Mouse (Mus musculus): Measurements from ENCODE around the gene Nploc4. TPM values are rescaled to one million over a fixed set of nuclear protein-coding genes. Genes with fewer than 3 reads are reported as not detected.

The Nploc4 gene
- total RNA-seq (2021) = 10 to 100 TPM; 63.8 to 66.2 TPM

DNA sequence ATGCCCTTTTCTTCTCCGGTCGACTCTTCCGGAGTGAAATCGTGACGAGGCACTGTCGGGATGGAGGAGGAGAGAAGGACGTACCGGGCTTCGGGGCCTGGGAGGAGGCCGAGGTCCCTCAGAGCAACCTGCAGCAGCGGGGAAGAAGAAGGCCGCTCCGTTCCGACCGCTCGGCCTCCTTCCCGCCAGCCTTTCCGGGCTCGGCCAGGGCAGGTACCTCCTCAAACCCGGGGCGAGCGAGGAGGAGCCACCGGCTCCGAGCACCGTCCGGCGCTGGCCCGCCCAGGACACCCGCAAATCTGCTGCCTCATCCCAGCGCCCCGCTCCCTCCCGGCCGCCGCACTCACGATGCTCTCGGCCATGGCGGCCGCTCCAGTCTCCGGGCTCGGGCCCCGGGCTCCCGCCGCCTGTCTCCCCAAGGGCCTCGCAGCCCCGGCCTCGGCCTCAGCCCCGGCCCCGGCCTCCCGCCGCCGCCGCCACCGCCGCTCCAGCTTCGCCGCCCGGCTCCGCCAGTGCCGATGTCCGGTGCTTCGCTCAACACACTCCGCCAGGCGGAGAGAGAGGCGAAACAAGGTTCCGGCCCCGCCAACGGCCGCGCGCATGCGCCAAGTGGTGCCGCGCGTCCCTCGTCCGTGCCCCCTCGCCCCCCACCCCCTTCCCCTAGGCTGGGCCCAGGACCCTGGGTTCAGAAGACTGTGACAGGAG, at the start of gene Nploc4:
Nploc4 (minus strand) TSS at position 557 of the 705 bp plus-strand sequence.
- intact Hi-C loops (cut with DNase I) = loop anchor here (5.0 kb wide), 1 partner anchor 35 kb away; no protein-coding TSS in a partner anchor
- peak; percentile 91 for DNase-seq

- DNase-seq = no peak
- intact Hi-C loops (cut with DNase I) = no loop called here
These were observed 47.7 kb upstream of the Nploc4 start for GRCm38 (mm10) chr11:120485251-120485650.

DNA sequence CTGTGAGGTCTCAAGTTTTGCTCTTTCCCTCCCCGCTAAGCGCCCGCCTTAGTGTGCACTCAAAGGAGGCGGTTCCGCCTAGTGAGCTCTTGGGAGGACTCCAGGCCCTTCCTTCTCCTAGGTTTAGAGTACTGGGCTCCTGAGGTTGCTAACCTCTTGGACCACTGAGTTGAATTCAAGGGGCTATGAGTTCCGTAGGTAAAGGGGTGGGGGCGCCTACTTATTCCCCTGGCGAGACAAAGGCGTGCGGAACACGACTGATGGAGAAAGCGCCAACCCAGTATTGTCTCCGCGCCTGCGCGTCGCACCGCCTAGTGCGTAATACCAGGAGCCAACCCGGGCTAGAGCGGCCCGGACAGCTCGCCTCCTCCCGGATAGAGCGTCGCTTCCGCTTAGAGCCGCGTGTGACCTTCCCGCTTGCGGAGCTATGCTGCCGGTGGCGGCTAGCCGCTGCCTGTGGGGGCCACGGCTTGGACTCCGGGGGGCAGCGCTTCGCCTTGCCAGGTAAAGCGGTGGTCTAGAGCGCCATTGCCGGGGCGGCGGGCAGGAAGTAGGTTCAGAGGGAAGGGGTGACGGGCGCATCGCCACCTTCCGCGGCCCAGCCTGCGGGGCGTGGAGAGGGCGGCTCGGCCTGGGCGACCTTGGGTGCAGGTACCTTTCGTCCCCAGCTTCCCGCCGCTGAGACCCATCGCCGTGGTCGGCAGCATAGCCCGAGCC, 46.9 kb upstream of the Nploc4 start, which contains the start of gene Mrpl12:
Mrpl12 (plus strand) TSS at position 349 of the 717 bp plus-strand sequence.
- DNase-seq = peak; percentile 92
- intact Hi-C loops (cut with DNase I) = no loop called here

GRCm38 (mm10) chr11:120483448-120483934, 46.0 kb upstream of the Nploc4 start:
- intact Hi-C loops (cut with DNase I) = no loop called here
- DNase-seq = no peak

GRCm38 (mm10) chr11:120472052-120472451, 34.5 kb upstream of the Nploc4 start:
- intact Hi-C loops (cut with DNase I) = no loop called here

DNA sequence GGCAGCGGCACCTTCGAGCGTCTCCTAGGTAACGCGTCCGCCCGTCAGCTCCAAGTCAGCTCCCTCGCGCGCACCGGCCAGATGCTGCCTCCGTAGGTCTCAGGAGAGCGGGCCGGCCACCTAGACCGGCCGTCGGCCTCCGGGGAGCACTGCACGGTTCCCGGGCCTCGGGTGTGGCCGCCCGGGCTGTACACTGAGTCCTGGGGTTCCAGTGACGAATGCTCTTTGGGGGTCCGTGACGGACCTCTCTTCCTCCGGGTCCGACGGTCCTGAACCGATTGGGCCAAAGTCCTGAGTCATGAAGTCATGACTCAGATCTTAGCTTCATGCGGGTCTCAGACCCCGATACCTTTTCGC, 30.2 kb upstream of the Nploc4 start:
- no peak for DNase-seq
- intact Hi-C loops (cut with DNase I) = no loop called here

More at GRCm38 (mm10) chr11:120472052-120472451, 34.5 kb upstream of the Nploc4 start:
- DNase-seq = no peak

DNA sequence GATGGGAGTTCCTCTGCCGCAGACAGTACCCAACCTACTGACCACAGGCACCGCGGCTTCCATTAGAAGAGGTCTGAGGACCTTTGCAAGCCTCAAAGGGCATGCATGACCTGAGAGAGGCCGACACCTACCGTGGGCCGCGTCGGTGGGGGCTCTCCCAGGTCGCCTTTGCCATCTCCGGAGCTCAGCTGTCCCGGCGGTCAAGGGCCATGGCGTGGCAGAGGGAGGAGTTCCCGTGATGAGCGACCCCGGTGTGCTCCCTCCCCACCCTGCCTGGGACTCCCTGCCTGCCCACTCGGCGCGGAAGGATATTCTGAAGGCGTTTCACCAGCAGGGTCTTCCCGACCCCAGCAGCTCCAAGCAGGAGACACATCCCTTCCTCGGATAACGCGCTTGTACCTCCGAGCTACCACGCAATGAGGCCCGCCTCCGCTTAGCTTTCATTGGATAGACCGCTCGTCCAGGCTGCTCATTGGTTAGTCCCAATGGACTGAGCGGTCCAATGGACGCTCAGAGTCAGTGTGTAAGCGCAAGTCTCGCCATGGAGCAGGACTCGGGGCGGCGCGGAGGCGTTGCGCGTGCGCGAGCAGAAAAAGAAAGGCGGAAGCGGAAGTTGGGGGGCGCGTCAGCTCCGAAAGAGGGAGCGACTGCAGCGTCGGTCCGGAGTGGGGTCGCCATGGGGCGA, 29.7 kb upstream of the Nploc4 start, which contains the start of gene Arl16:
Arl16 (minus strand) TSS at position 557 of the 685 bp plus-strand sequence.
- DNase-seq = peak; percentile 96
- intact Hi-C loops (cut with DNase I) = no loop called here

GRCm38 (mm10) chr11:120465521-120465920, 28.0 kb upstream of the Nploc4 start:
- no peak for DNase-seq
- intact Hi-C loops (cut with DNase I) = no loop called here

GRCm38 (mm10) chr11:120464365-120464764, 26.9 kb upstream of the Nploc4 start:
- intact Hi-C loops (cut with DNase I) = no loop called here
- no peak for DNase-seq

DNA sequence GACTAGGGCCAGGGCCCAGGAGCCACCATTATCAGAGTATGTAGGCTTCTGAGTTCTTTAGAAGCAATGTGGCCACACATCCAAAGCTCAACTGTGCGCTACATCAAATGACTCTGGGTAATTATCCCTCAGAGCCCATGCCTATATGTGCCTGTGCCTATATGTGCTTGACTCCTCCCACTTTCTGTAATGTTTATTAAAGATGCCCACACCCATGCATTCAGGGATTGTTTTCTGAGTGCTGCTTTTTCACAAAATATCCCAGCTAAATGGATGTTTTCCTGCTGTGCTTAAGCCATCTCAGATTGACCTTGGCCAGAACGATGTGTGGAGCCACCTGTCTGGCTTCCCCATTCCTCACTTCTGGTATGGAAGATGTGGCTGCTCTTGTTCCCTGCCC, 26.0 kb upstream of the Nploc4 start:
- no peak for DNase-seq
- intact Hi-C loops (cut with DNase I) = no loop called here

GRCm38 (mm10) chr11:120458847-120459597, 21.5 kb upstream of the Nploc4 start:
- DNase-seq = no peak
- intact Hi-C loops (cut with DNase I) = no loop called here

DNA sequence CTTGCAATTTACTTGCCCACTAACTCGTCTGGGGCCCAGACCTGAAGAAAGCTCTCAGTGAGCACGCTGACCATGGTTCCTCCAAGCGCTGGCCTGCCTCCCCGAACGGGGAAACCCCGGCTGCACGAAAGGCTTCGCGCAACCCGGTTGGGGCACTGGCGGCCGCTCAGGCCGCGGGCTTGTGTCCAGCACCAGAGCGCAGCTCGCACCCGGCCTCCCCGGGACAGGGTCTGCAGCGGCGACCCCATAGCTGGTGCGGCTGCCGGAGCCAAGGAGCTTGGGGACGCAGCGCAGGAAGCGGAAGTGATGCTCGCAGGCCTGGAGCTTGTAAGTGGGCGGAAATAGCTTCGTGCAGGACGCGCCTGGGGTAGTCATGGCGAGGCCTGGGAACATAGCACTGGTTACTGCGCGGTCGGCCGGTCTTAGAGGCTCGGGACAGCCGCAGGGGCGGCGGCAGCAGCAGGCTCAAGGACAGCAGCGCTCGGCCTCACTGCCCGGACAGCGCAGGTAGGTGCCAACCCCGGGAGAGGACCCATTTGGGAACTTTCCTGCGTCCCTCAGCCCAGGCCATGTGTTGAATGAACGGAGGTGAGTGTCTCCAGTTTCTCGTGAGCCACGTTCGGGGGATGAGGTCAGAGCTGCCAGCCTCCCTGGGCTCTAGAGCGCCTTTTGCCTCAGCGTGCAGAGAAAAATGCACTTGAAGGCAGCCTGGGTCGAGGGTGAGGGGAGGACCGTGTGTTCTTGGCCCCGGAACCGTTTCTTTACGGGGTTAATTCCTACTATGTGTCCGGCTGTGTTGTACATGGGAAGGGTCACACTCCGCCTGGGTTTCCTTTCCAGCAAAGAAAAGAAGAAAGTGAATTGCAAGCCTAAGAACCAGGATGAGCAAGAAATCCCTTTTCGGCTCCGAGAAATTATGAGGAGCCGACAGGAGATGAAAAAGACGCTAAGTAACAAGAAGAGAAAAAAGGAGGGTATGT, 20.6 kb upstream of the Nploc4 start, which contains the start of the genes Oxld1 and Ccdc137:
Oxld1 (minus strand) TSS at position 297 of the 980 bp plus-strand sequence.
Ccdc137 (plus strand) TSS at position 344 of the 980 bp plus-strand sequence.
- intact Hi-C loops (cut with DNase I) = no loop called here
- peak; percentile 73 for DNase-seq

GRCm38 (mm10) chr11:120457370-120457769, 19.9 kb upstream of the Nploc4 start:
- intact Hi-C loops (cut with DNase I) = no loop called here
- no peak for DNase-seq

- intact Hi-C loops (cut with DNase I) = no loop called here
- DNase-seq = no peak
These were observed 17.9 kb upstream of the Nploc4 start for GRCm38 (mm10) chr11:120455413-120455812.

DNA sequence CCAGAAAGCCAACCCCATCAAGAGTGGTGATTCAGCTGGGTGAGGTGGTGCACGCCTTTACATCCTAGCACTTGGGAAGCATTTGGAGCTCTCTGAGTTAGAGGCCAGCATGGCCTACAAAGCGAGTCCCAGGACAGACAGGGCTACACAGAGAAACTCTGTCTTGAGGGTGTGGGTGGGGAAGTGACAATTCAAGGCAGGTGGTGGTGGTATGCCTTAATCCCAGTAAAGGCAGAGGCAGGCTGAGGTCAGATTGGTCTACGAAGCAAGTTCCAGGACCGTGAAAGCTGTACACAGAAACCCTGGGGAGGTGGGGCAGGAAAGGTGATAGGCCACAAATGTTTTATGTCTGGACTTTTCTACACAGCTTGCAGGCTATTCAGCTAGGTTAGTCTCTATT, 17.5 kb upstream of the Nploc4 start:
- DNase-seq = no peak
- intact Hi-C loops (cut with DNase I) = no loop called here

- intact Hi-C loops (cut with DNase I) = no loop called here
- DNase-seq = no peak
These were observed 15.8 kb upstream of the Nploc4 start, which contains the start of gene Pde6g for GRCm38 (mm10) chr11:120453306-120453705. TSS of gene Pde6g (minus strand) at chr11:120453500.

GRCm38 (mm10) chr11:120452246-120452645, 14.7 kb upstream of the Nploc4 start:
- DNase-seq = no peak
- intact Hi-C loops (cut with DNase I) = no loop called here

- DNase-seq = no peak
These were observed 9.7 kb upstream of the Nploc4 start for GRCm38 (mm10) chr11:120447179-120447578.

DNA sequence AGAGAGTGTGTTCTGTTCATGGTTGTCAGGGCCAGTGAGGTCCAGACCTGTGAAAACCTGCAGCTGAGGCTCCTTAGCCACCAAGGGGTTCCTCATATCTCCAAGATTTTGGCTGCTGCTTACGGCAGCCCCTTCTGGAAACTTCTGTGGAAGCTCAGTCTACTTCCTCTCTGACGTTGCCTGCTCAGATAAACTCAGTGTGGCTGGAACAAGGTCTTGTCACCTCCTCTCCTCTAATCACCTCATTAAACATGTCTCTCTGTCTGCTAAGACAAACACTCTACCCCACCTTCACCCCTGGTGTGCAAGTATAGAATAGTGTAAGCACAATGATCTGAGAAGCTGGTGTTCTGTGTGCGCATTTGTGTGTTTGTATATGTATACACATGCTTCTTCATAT, 8.0 kb upstream of the Nploc4 start:
- intact Hi-C loops (cut with DNase I) = no loop called here
- no peak for DNase-seq

More at GRCm38 (mm10) chr11:120447179-120447578, 9.7 kb upstream of the Nploc4 start:
- intact Hi-C loops (cut with DNase I) = no loop called here
